Mouse (Mus musculus) liver, embryonic 12.5 days (tissue): Measurements from ENCODE around the gene Tmem262. TPM values are rescaled to one million over a fixed set of nuclear protein-coding genes. Genes with fewer than 3 reads are reported as not detected.

ENCODE experiments used
- ATAC-seq: fragments of 200-750 bp; cut with Nextera tagmentation; 2 replicates; pipeline ENCODE4 v1.8.0; 2017; ENCODE audit warnings: moderate number of reproducible peaks, mild to moderate bottlenecking, moderate library complexity
- H3K27ac ChIP-seq: fragments of 300-500 bp; sonication (generic); 2 replicates; pipeline ENCODE4 v1.5.1; 2016; ENCODE audit warnings: mild to moderate bottlenecking
- H3K27me3 ChIP-seq: fragments of 300-500 bp; sonication (generic); replicated peaks from 2 replicates; pipeline ENCODE4 v1.6.1; 2016; ENCODE audit warnings: mild to moderate bottlenecking, moderate library complexity
- H3K36me3 ChIP-seq: fragments of 300-500 bp; sonication (generic); 2 replicates; pipeline ENCODE4 v1.6.1; 2016; ENCODE audit warnings: mild to moderate bottlenecking, moderate library complexity
- H3K4me1 ChIP-seq: fragments of 300-500 bp; sonication (generic); 2 replicates; pipeline ENCODE4 v1.6.1; 2016
- H3K4me2 ChIP-seq: fragments of 300-500 bp; sonication (generic); 2 replicates; pipeline ENCODE4 v1.6.1; 2016; ENCODE audit warnings: mild to moderate bottlenecking, moderate library complexity
- H3K4me3 ChIP-seq: fragments of 300-500 bp; sonication (generic); 2 replicates; pipeline ENCODE4 v1.5.1; 2016; ENCODE audit warnings: mild to moderate bottlenecking, moderate library complexity
- H3K9ac ChIP-seq: fragments of 300-500 bp; sonication (generic); 2 replicates; pipeline ENCODE4 v1.6.1; 2016; ENCODE audit warnings: mild to moderate bottlenecking, moderate library complexity
- H3K9me3 ChIP-seq: fragments of 300-500 bp; sonication (generic); replicated peaks from 2 replicates; pipeline ENCODE4 v1.6.1; 2016; ENCODE audit warnings: mild to moderate bottlenecking, moderate library complexity
- WGBS: fragments of 180-500 bp; shearing (Covaris S2); methylation state at CpG from one replicate; pipeline ENCODE4 v1.1.7; 2016; ENCODE audit not compliant: insufficient replicate concordance; 5-methylcytosine and 5-hydroxymethylcytosine counted together
- polyA plus RNA-seq: library from polyadenylated mRNA; unstranded; fragments of >200 nt; fragmentation: Nextera tagmentation; extraction: Ambion mirVana; gene quantifications from 2 replicates; pipeline ENCODE4 v1.2.1, GENCODE M21; 2016

Tmem262 gene
- polyA plus RNA-seq, 1 experiment from 2014 or later = not detected

DNA sequence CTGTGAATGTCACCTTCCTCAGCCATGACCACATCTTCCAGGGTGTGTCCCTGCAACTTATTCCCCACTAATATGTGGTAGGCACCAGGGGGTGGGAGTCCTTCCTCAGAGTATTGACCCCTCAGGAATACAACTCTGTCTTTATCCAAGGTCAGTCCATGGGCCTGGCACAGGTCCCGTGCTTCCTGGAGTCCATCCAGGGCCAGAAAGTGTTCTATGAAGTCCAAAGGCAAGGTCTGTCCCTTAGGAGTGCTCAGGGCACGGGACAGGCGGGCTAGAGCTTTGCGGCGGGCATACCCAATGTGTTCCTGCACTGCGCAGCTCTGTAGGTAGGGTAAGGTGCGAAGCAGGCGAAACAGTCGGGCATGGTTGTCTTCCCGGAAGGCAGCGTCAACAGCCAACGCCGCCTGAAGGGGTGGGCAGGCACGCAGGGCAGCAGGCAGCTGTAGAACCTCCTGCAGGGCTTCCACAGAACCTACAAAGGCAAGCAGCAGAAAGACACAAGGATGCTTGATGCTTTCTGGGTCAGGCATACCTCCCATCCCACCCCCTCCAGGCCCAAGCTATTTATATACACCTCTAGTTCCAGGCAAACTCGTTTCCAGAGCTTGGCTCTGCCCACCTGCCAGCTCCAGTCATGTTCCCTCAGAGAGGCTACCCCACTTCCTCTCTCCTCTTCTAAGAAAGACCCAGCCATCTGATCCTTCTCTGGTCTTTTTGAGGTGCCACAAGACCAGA lies 36.4 kb downstream of the Tmem262 start:
- Histone ChIP-seq H3K4me2 (peak overlapping the region; percentile 95), H3K27me3 (no peaks in the 10 kb centered on the region), H3K9ac (peak overlapping the region; percentile 88), H3K4me3 (peak overlapping the region; percentile 79), H3K4me1 (peaks cover 26% of the 10 kb centered on the region), H3K9me3 (no peaks in the 10 kb centered on the region), H3K36me3 (peaks cover 56% of the 10 kb centered on the region), H3K27ac (no peak overlapping the region)
- ATAC-seq = no peak
- WGBS = 86% methylated on average over 15 of the region's 15 CpGs

DNA sequence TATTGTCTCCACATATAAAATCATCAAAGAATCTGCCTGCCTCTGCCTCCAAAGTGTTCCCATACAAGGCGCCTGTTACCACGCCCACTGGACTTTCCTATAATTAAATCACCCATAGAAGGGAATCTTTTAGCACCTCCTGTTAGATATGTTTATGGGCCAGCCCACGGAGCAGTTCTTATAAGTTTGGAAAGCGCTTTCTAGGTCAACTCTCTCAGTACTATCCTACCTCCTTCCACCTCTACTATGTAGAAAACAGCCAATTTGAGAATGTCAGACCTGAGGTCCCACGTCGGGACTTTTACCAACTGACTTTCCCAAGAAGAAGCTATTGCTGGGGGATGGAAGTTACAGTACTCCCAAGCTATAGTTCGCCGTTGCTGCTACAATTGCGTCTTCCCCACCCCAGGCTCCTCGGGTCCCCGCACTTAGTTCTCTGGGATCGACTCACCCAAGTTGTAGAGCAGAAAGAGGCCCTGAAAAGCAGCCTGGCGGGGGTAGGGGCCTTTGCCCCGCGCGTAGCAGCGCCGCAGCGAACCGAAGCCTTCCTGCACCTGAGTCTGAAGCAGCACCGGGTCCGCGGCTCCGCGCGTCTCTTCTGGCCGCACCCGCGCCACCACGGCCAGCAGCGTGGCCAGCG lies 37.6 kb downstream of the Tmem262 start:
- Histone ChIP-seq H3K9ac (peak overlapping the region; percentile 88), H3K4me3 (peak overlapping the region; percentile 79), H3K27ac (peak overlapping the region; percentile 97), H3K9me3 (no peaks in the 10 kb centered on the region), H3K36me3 (peaks cover 64% of the 10 kb centered on the region), H3K4me1 (peaks cover 31% of the 10 kb centered on the region), H3K27me3 (no peaks in the 10 kb centered on the region), H3K4me2 (peak overlapping the region; percentile 95)
- ATAC-seq = no peak
- 2% methylated on average over 32 of the region's 32 CpGs for WGBS

DNA sequence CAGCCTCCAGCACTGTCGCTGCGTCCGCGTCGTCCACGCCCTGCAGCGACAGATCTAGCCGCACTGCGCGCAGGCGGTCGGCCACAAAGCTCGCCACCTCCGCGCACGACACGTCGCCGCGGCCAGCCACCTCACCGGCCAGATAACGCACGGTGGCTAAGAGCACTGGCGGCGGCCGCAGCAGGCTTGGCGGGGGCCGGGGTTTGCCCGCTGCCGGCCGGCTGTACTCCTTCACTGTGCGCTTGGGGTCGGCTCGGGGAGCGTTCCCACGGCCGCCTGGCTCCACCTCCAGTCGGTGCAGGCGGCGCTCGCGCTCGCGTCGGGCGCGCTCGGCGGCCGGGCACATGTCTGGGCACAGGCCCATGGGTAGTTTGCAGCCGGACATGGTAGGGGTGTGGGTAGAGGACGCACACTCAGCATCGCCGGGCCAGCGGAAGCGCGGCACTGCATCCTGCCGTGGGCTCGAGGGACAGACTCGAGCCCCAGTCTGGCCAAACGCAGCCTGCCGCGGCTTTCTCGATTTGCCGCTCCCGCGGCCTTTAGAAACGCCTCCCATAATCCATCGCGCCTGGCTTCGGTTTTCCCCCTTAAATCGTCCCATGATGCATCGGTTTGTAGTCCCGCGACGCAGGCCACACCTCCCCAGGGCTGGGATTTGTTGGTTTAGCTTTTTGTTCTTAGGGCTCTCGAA lies 38.3 kb downstream of the Tmem262 start, which contains the start of gene Sac3d1:
TSS of gene Sac3d1 (minus strand) at position 665 of the 691 bp plus-strand sequence.
- Histone ChIP-seq H3K27ac (peak within 1 kb of the TSS; percentile 97), H3K4me3 (peak within 1 kb of the TSS; percentile 79), H3K9ac (peak within 1 kb of the TSS; percentile 88), H3K4me1 (peaks cover 31% of the 10 kb centered on the region), H3K36me3 (peaks cover 63% of the 10 kb centered on the region), H3K27me3 (no peaks in the 10 kb centered on the region), H3K4me2 (peak within 1 kb of the TSS; percentile 95), H3K9me3 (no peaks in the 10 kb centered on the region)
- WGBS = under 1% methylated on average over 76 of the region's 77 CpGs
- ATAC-seq = peak; percentile 82

DNA sequence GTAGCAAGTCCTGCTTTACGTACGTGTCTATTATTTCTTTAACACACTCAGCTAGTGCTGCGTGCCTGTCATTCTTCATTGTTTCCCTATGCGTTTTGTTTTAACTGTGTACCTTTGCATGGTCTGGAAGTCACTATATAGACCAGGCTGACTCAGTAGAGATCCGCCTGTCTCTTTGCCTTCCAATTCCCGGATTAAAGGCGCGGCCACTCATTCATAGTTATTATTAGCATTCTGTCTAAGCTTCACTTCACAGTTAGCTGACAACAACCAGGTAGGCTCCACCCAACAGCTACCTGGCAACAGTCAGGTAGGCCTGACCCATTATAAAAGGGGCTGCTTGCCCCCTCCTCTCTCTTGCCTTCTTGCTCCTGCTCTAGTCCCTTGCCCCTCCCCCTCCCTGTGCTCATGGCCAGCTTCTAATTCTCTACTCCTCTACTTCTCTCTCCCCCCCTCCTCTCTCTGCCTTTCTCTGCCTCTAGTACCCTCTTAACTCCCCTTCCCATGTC lies 38.9 kb downstream of the Tmem262 start:
- Histone ChIP-seq H3K36me3 (peaks cover 68% of the 10 kb centered on the region), H3K4me3 (peak overlapping the region; percentile 79)

DNA sequence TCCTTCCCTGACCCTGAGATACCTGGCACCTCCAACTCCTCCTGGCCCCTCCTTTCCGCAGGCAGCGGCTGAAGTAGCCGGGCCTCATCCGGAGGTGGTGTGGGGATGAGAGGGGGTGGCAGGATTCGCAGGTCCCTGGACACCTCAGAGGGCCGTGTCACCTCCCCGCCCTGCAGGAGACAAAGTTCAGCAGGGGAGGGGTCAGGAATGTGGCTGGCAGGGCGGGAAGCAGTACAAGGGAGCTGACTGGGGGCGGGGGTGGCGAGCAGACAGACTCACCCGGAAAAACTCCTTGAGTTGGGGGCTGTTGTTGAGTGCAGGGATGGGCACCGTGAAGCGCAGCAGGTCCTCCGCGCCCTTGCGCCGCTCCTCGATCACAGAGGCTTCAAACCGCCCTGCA lies 41.9 kb downstream of the Tmem262 start:
- Histone ChIP-seq H3K27ac (peak overlapping the region; percentile 2; the same call in 1 of the 2 replicates), H3K9me3 (no peaks in the 10 kb centered on the region), H3K4me1 (peaks cover 36% of the 10 kb centered on the region), H3K27me3 (no peaks in the 10 kb centered on the region), H3K4me3 (peak overlapping the region; percentile 22), H3K36me3 (peaks cover 48% of the 10 kb centered on the region), H3K9ac (no peak overlapping the region), H3K4me2 (peak overlapping the region; percentile 23)
- WGBS = 53% methylated on average over 19 of the region's 19 CpGs
- ATAC-seq = no peak

More for the DNA sequence above, 38.9 kb downstream of the Tmem262 start:
- ATAC-seq = peak; percentile 3; the same call in 1 of the 2 replicates
- Histone ChIP-seq H3K27me3 (no peaks in the 10 kb centered on the region), H3K9ac (peak overlapping the region; percentile 88), H3K4me1 (peaks cover 35% of the 10 kb centered on the region), H3K27ac (peak overlapping the region; percentile 97), H3K9me3 (no peaks in the 10 kb centered on the region), H3K4me2 (peak overlapping the region; percentile 95)
- 9% methylated on average over 8 of the region's 8 CpGs for WGBS

DNA sequence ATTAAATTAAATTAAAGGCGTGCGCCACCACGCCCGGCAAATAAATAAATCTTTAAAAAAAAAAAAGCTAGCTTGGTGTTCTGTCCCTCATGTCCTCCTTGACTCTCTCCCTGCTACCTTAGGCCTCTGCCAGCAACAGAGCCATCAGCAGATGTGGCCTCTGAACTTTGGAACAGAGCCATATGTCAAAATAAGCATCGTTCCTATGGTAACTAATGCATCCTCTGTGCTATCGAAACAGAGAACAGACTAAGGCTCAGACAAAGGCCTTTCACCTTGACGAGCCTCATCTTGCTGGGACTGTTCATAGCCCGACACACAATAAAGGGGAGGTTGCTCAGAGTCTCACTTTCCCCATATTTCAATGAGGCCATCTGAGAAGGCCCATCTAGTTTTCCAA lies 43.5 kb downstream of the Tmem262 start:
- no peak overlapping the region for H3K4me2 ChIP-seq
- WGBS = 80% methylated on average over 8 of the region's 8 CpGs
- no peak overlapping the region for H3K9ac ChIP-seq
- no peaks in the 10 kb centered on the region for H3K27me3 ChIP-seq
- H3K36me3 ChIP-seq = peaks cover 46% of the 10 kb centered on the region
- H3K4me1 ChIP-seq = peaks cover 33% of the 10 kb centered on the region
- no peak overlapping the region for H3K27ac ChIP-seq
- no peak overlapping the region for H3K4me3 ChIP-seq
- ATAC-seq = no peak
- no peaks in the 10 kb centered on the region for H3K9me3 ChIP-seq

DNA sequence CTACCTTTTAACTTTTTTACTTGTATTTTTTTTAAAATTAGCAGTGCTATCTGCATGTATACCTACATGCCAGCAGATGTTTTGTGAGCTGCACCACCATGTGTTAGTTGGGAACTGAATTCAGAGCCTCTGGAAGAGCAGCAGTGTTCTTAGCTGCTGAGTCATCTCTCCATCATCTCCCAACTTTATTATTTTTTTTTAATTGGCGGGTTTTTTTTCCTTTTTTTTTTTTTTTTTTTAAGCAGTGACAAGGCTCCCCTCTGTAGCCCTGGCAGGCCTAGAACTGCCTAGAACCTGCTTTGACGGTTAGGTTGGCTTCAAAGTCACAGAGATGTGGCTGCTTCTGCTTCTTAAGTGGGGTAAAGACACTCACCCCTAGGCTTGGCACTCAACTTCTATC lies 45.1 kb downstream of the Tmem262 start:
- Histone ChIP-seq H3K4me2 (no peak overlapping the region), H3K27ac (0 out of 2 replicates have a peak overlapping the region, but pooled peaks have one; percentile 10), H3K9me3 (no peaks in the 10 kb centered on the region), H3K36me3 (peaks cover 40% of the 10 kb centered on the region), H3K9ac (no peak overlapping the region), H3K27me3 (no peaks in the 10 kb centered on the region), H3K4me1 (peaks cover 39% of the 10 kb centered on the region), H3K4me3 (no peak overlapping the region)
- 62% methylated on average over 2 of the region's 2 CpGs for WGBS
- no peak for ATAC-seq

DNA sequence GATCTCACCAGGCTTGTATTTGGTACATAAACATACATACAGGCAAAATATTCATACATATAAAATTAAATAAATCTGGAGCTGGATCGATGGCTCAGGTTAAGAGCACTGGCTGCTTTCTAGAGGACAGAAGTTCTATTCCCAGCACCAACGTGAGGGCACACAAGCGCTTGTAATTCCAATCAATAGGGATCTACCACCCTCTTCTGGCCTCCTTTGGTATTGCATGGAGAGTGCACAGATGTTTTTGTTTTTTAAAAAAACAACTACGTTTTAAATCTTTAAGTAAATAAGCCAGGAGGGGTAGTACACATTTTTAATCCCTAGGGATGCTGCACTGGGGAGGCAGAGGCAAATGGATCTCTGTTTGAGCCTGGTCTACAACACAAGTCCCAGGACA lies 46.5 kb downstream of the Tmem262 start:
- Histone ChIP-seq H3K27ac (peak overlapping the region; percentile 99), H3K27me3 (no peaks in the 10 kb centered on the region), H3K9me3 (no peaks in the 10 kb centered on the region), H3K4me3 (peak overlapping the region; percentile 68), H3K4me2 (peak overlapping the region; percentile 80), H3K9ac (peak overlapping the region; percentile 81), H3K36me3 (peaks cover 26% of the 10 kb centered on the region), H3K4me1 (peaks cover 53% of the 10 kb centered on the region)
- no peak for ATAC-seq
- WGBS = 16% methylated on average over 4 of the region's 4 CpGs

DNA sequence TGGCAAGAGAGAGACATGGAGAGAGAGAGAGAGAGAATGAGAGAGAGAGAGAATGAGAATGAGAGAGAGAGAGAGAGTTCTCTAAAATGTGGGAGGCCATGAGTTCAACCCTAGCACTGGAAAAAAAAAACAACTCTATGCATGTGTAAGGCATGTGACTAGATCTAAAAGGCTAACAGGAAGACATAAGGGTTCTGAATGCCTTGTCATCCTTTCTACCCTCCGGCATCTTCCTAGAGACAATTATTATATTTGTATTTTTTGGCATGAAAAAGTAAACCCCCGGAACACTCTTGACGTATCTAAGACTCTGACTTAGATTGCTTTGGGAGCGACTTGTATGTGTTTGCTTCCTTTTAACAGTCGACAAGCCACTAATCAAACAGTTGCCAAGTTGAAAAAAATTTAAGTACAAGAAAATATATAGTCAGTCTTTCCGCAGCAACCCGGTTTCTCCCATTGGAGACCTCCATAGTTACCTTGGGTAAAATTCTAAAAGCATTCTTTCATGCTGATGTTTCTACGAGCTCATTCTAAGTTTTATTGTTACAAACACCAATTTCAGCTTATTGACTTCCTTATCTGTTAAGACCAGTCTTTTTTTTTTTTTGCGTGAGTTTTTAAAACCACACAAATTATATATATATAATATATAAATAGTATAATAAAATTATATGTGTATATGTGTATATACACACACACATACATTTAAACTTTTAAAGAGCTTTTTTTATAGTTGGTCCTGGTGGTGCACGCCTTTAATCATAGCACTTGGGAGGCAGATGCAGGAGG lies 47.2 kb downstream of the Tmem262 start:
- peak overlapping the region; percentile 80 for H3K4me2 ChIP-seq
- H3K4me3 ChIP-seq = peak overlapping the region; percentile 68
- peaks cover 19% of the 10 kb centered on the region for H3K36me3 ChIP-seq
- peaks cover 56% of the 10 kb centered on the region for H3K4me1 ChIP-seq
- H3K9ac ChIP-seq = peak overlapping the region; percentile 81
- peak overlapping the region; percentile 99 for H3K27ac ChIP-seq
- H3K9me3 ChIP-seq = no peaks in the 10 kb centered on the region
- H3K27me3 ChIP-seq = no peaks in the 10 kb centered on the region
- no peak for ATAC-seq
- 57% methylated on average over 10 of the region's 10 CpGs for WGBS

DNA sequence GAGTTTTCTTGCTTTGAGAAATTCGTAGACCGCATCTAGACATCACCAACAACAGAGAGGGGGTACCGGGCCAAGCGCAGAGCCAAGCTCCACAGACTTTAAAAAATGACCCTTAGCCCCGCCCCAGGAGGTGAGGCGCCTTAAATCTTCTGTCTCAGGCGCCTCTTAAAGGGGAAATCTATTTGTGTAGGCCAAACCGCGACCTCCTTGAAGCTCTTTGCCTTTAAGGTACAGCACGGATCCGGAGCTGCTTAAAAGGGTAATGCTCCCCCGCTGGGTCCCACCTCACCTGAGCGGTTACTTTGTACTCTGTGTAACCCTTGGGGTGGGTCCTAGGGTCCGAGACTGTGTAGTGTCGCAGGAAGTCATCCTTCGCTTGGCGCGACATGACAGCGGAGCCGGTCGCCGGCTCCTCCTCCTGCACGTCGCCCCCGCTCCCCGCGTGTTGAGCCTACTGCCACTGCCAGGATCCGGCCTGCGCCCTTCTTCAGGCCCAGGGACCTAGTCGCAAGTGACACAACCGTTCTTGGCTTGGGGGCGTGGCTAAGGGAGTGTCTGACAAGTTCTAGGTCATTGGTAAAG lies 48.0 kb downstream of the Tmem262 start, which contains the start of gene Snx15:
TSS of gene Snx15 (minus strand) at position 545 of the 582 bp plus-strand sequence.
- Histone ChIP-seq H3K27ac (peak within 1 kb of the TSS; percentile 99), H3K9me3 (no peaks in the 10 kb centered on the region), H3K4me3 (peak within 1 kb of the TSS; percentile 68), H3K27me3 (no peaks in the 10 kb centered on the region), H3K4me2 (peak within 1 kb of the TSS; percentile 80), H3K9ac (peak within 1 kb of the TSS; percentile 81), H3K4me1 (peaks cover 62% of the 10 kb centered on the region), H3K36me3 (peaks cover 16% of the 10 kb centered on the region)
- under 1% methylated on average over 32 of the region's 32 CpGs for WGBS
- ATAC-seq = peak; percentile 83
